Mouse (Mus musculus) CH12.LX (cell line): ENCODE results near the gene Myocd.

Experiments
- CHD2 ChIP-seq: IDR thresholded peaks from 2 replicates; pipeline ENCODE4 v1.6.1; 2011; ENCODE audit warnings: low read length, improper control_type of control experiment
- CTCF ChIP-seq, 2 experiments: IDR thresholded peaks in 1 of 2; conservative IDR thresholded peaks in 1 of 2; 2 replicates each; pipeline ENCODE4 v1.5.1; 2011 to 2012; ENCODE audit warnings: low read depth in 2 of 2, low read length in 2 of 2, improper control_type of control experiment in 1 of 2, inconsistent platforms in 1 of 2, mild to moderate bottlenecking in 1 of 2, moderate library complexity in 1 of 2
- EP300 ChIP-seq: IDR thresholded peaks from 2 replicates; pipeline ENCODE4 v1.6.1; 2011; ENCODE audit warnings: low read length, improper control_type of control experiment
- HCFC1 ChIP-seq: IDR thresholded peaks from 2 replicates; pipeline ENCODE4 v1.6.1; 2012; ENCODE audit warnings: low read depth, mild to moderate bottlenecking, inconsistent platforms, low read length, improper control_type of control experiment
- JUN ChIP-seq: IDR thresholded peaks from 2 replicates; pipeline ENCODE4 v1.6.1; 2011; ENCODE audit warnings: low read depth, mild to moderate bottlenecking, low read length, improper control_type of control experiment, moderate library complexity; ENCODE audit not compliant: insufficient read depth
- MAFK ChIP-seq: IDR thresholded peaks from 2 replicates; pipeline ENCODE4 v1.6.1; 2011; ENCODE audit warnings: low read length, improper control_type of control experiment; ENCODE audit not compliant: insufficient replicate concordance
- MAX ChIP-seq: IDR thresholded peaks from 2 replicates; pipeline ENCODE4 v1.6.1; 2011; ENCODE audit warnings: low read length, improper control_type of control experiment
- POLR2A ChIP-seq: IDR thresholded peaks from 2 replicates; pipeline ENCODE4 v1.6.1; 2011; ENCODE audit warnings: low read depth, mild to moderate bottlenecking, improper control_type of control experiment, low read length
- POLR2AphosphoS2 ChIP-seq: IDR thresholded peaks from 2 replicates; pipeline ENCODE4 v1.6.1; 2011; ENCODE audit warnings: low read depth, low read length, improper control_type of control experiment
- SIN3A ChIP-seq: IDR thresholded peaks from 2 replicates; pipeline ENCODE4 v1.6.1; 2012; ENCODE audit warnings: low read length, improper control_type of control experiment, inconsistent platforms
- TCF12 ChIP-seq: IDR thresholded peaks from 2 replicates; pipeline ENCODE4 v1.6.1; 2014; ENCODE audit warnings: low read depth, mild to moderate bottlenecking, inconsistent platforms, low read length, improper control_type of control experiment
- UBTF ChIP-seq: IDR thresholded peaks from 2 replicates; pipeline ENCODE4 v1.6.1; 2012; ENCODE audit warnings: low read depth, mild to moderate bottlenecking, inconsistent platforms, low read length, improper control_type of control experiment, moderate library complexity

- no peak for TF ChIP-seq POLR2AphosphoS2
- no peak for TF ChIP-seq TCF12
- TF ChIP-seq CTCF (conservative IDR thresholded peaks at IDR 0.05 in 1 of 2, IDR thresholded peaks at IDR 0.05 in 1 of 2; ENCODE audit: low read depth in 2 of 2, low read length in 2 of 2) = no peak
- TF ChIP-seq UBTF = no peak
- no peak for TF ChIP-seq HCFC1
- TF ChIP-seq JUN = no peak
- TF ChIP-seq EP300 = no peak
- TF ChIP-seq POLR2A = no peak
- no peak for TF ChIP-seq CHD2
- TF ChIP-seq MAX = no peak
- TF ChIP-seq SIN3A = no peak
- TF ChIP-seq MAFK = no peak
These were observed 134.5 kb downstream of the Myocd start for GRCm38 (mm10) chr11:65135251-65135739.
